Mouse (Mus musculus) erythroblast, embryonic 14.5 days (primary cell): ENCODE data around the gene Megf8.

Experiments
- GATA1 ChIP-seq: IDR thresholded peaks from 2 replicates; pipeline ENCODE4 v1.6.1; 2012; ENCODE audit warnings: low read length, inconsistent platforms, mixed read lengths
- TAL1 ChIP-seq: IDR thresholded peaks from 3 replicates; pipeline ENCODE4 v1.6.1; 2012; ENCODE audit warnings: low read length, inconsistent platforms, mixed read lengths

DNA sequence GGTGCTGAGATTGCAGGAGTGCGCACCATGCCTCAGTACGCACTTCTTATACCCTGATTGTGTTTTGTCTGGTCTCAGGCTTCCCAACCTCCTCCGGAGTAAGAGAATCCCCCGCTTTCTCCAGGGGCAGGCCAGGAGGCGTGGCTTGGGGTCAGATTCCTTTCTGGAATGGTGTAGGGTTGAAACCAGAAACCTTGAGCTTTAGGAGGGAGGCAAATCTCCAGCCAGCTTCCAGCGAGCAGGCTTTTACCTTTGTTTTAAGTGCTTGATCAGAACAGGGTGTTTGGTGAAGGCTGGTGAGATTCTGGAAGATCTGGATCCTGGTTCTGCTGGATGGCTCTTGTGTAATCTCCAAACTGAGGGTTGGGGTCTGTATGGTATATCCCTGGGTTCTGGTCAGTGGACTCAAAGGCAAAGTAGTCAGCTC lies 5.1 kb downstream of the Megf8 start:
- TF ChIP-seq TAL1 = no peak
- no peak for TF ChIP-seq GATA1
